In genomic region chr5:141403741-141404140, GRCm38 (mm10) we compare ENCODE assay signal across 24 mouse cellular contexts.
A peak's percentile ranks its signal among the peaks of the same experiment; 100 is the strongest.
DNase-seq lines count a peak whose midpoint lies in the region; ATAC-seq and TF ChIP-seq lines count a peak whose summit lies in the region.
"Had no signal": no experiment of that assay in that cellular context is flagged by ENCODE, and none has a peak within 500 bp of the region (broad histone marks: within the 10 kb centered on the region; RNA-seq: fewer than 3 reads in every experiment).

No protein-coding gene starts in this region.

- peaks cover 16% of the 10 kb centered on the region for H3K4me1 ChIP-seq in forebrain, embryonic 16.5 days (replicated peaks; ENCODE audit: control insufficient read depth, insufficient read depth, low read length)
- no peaks in the 10 kb centered on the region for H3K4me1 ChIP-seq in forebrain, embryonic 11.5 days (replicated peaks; ENCODE audit: control insufficient read depth, insufficient read depth, low read length)

- no peak overlapping the region for H3K4me3 ChIP-seq in forebrain, embryonic 16.5 days (replicated peaks; ENCODE audit: low read length)
- no peak overlapping the region for H3K4me3 ChIP-seq in forebrain, embryonic 11.5 days (ENCODE audit: low read depth, low read length)
- H3K4me3 ChIP-seq in layer of hippocampus, adult 2 months = no peak overlapping the region
- H3K4me3 ChIP-seq: heart, adult 2 months; heart, embryonic 10.5 days; heart, embryonic 13.5 days; hindbrain, embryonic 12.5 days; hindbrain, embryonic 15.5 days had no signal

- no peak overlapping the region for H3K27ac ChIP-seq in forebrain, embryonic 16.5 days (ENCODE audit: low read length)
- H3K27ac ChIP-seq in forebrain, embryonic 11.5 days (ENCODE audit: low read depth, low read length) = no peak overlapping the region
- H3K27ac ChIP-seq in layer of hippocampus, adult 2 months = no peak overlapping the region
- H3K27ac ChIP-seq: heart, adult 2 months; heart, embryonic 13.5 days; hindbrain, embryonic 12.5 days; hindbrain, embryonic 15.5 days had no signal

- no peak overlapping the region for H3K4me2 ChIP-seq in forebrain, embryonic 16.5 days (ENCODE audit: low read length)
- no peak overlapping the region for H3K4me2 ChIP-seq in forebrain, embryonic 11.5 days (ENCODE audit: low read depth, low read length, severe bottlenecking)
- H3K4me2 ChIP-seq: heart, embryonic 13.5 days; hindbrain, embryonic 12.5 days; hindbrain, embryonic 15.5 days had no signal

- H3K9ac ChIP-seq in forebrain, embryonic 16.5 days (replicated peaks; ENCODE audit: low read depth, low read length) = no peak overlapping the region
- no peak overlapping the region for H3K9ac ChIP-seq in forebrain, embryonic 11.5 days (ENCODE audit: low read length)
- H3K9ac ChIP-seq: heart, embryonic 13.5 days; hindbrain, embryonic 12.5 days; hindbrain, embryonic 15.5 days had no signal

- TF ChIP-seq CTCF in layer of hippocampus, adult 2 months (conservative IDR thresholded peaks at IDR 0.05) = no peak

- H3K27me3 ChIP-seq in forebrain, embryonic 16.5 days (replicated peaks; ENCODE audit: control insufficient read depth, insufficient read depth, low read length) = no peaks in the 10 kb centered on the region
- H3K27me3 ChIP-seq in forebrain, embryonic 11.5 days (ENCODE audit: control insufficient read depth, insufficient read depth, low read length) = no peaks in the 10 kb centered on the region
- H3K27me3 ChIP-seq: CH12.LX; heart, embryonic 13.5 days; hindbrain, embryonic 12.5 days; hindbrain, embryonic 15.5 days; Patski had no signal

- H3K36me3 ChIP-seq in forebrain, embryonic 16.5 days (ENCODE audit: control insufficient read depth, insufficient read depth) = no peaks in the 10 kb centered on the region
- no peaks in the 10 kb centered on the region for H3K36me3 ChIP-seq in forebrain, embryonic 11.5 days (ENCODE audit: control insufficient read depth, insufficient read depth, low read length)
- H3K36me3 ChIP-seq: G1E; heart, embryonic 10.5 days; heart, embryonic 13.5 days; hindbrain, embryonic 12.5 days; hindbrain, embryonic 15.5 days had no signal

- WGBS in forebrain, embryonic 16.5 days = 21% methylated on average over 8 of the region's 8 CpGs
- WGBS in forebrain, embryonic 11.5 days = 69% methylated on average over 8 of the region's 8 CpGs

- no peaks in the 10 kb centered on the region for H3K9me3 ChIP-seq in forebrain, embryonic 16.5 days (ENCODE audit: control insufficient read depth, low read length)
- no peaks in the 10 kb centered on the region for H3K9me3 ChIP-seq in forebrain, embryonic 11.5 days (ENCODE audit: control insufficient read depth, low read length)
- H3K9me3 ChIP-seq: heart, embryonic 10.5 days; heart, embryonic 13.5 days; hindbrain, embryonic 12.5 days; hindbrain, embryonic 15.5 days had no signal

- peak; percentile 10 to 19 for DNase-seq in cerebellum, postnatal 14 days
- no peak for DNase-seq in cerebellum, postnatal 25 days
- no peak for DNase-seq in forebrain, embryonic 11.5 days (ENCODE audit: low spot score)
- peak; percentile 9 to 12 for DNase-seq in layer of hippocampus, adult 2 months (ENCODE audit: low spot score in 2 of 2)
- no peak for DNase-seq in layer of hippocampus, adult 11-12 months (ENCODE audit: low spot score)
- DNase-seq in brain, embryonic 18.5 days (ENCODE audit: low read depth, low spot score) = peak; percentile 18
- DNase-seq: adrenal gland, postnatal 10 days; adrenal gland, postnatal 36 days; B cell, adult 2 months; cerebellum, adult 11-12 months; cerebellum, adult 9-10 months; gastrocnemius, postnatal 25 days; heart, adult 2 months; heart, postnatal 14 days; kidney, adult 2 months had no signal

- ATAC-seq in forebrain, embryonic 16.5 days = peak; percentile 12; the same call in 1 of the 2 replicates
- no peak for ATAC-seq in forebrain, embryonic 11.5 days (replicated peaks; ENCODE audit: low FRiP score)
- ATAC-seq: intestine, postnatal 0 days; Patski had no signal

Comparison
In these comparisons a context has a peak if more than half of its experiments do, and no peak if none do; other contexts are left out.
1. DNase-seq: peak in cerebellum, postnatal 14 days (2 of 2), layer of hippocampus, adult 2 months (2 of 2) and brain, embryonic 18.5 days (single experiment); none in cerebellum, postnatal 25 days (0 of 2), forebrain, embryonic 11.5 days (single experiment) and layer of hippocampus, adult 11-12 months (single experiment).